9 mouse cellular contexts compared by ENCODE assay signal in genomic region chr5:21543409-21544201, GRCm38 (mm10). TPM values are rescaled to one million over a fixed set of nuclear protein-coding genes. Genes with fewer than 3 reads are reported as not detected.
DNase-seq lines count a peak whose midpoint lies in the region; ATAC-seq and TF ChIP-seq lines count a peak whose summit lies in the region.
"Had no signal": no experiment of that assay in that cellular context is flagged by ENCODE, and none has a peak within 500 bp of the region (broad histone marks: within the 10 kb centered on the region; RNA-seq: fewer than 3 reads in every experiment).

Gene Lrrc17, plus strand, starts transcription at chr5:21543559.

- no peak within 1 kb of the TSS for H3K9ac ChIP-seq in midbrain, postnatal 0 days (replicated peaks; ENCODE audit: low read length, poor library complexity, severe bottlenecking)
- H3K9ac ChIP-seq: liver, embryonic 15.5 days had no signal

- H3K4me2 ChIP-seq in midbrain, postnatal 0 days (ENCODE audit: low read depth, low read length, poor library complexity, severe bottlenecking): no peak within 1 kb of the TSS
- H3K4me2 ChIP-seq: liver, embryonic 15.5 days had no signal

- no peaks in the 10 kb centered on the region for H3K9me3 ChIP-seq in midbrain, postnatal 0 days (ENCODE audit: low read length)
- H3K9me3 ChIP-seq: liver, embryonic 15.5 days had no signal

- no peaks in the 10 kb centered on the region for H3K4me1 ChIP-seq in midbrain, postnatal 0 days (ENCODE audit: insufficient read depth, low read length)
- H3K4me1 ChIP-seq: liver, embryonic 15.5 days had no signal

- no peaks in the 10 kb centered on the region for H3K36me3 ChIP-seq in midbrain, postnatal 0 days (ENCODE audit: insufficient read depth, low read length)
- H3K36me3 ChIP-seq: liver, embryonic 15.5 days had no signal

- H3K27me3 ChIP-seq in midbrain, postnatal 0 days (ENCODE audit: insufficient read depth, low read length): no peaks in the 10 kb centered on the region
- H3K27me3 ChIP-seq: liver, embryonic 15.5 days had no signal

- H3K27ac ChIP-seq in midbrain, postnatal 0 days (ENCODE audit: low read depth, low read length): no peak within 1 kb of the TSS
- H3K27ac ChIP-seq: liver, embryonic 15.5 days had no signal

- no peak for ATAC-seq in midbrain, postnatal 0 days (ENCODE audit: low FRiP score)
- no peak for ATAC-seq in granulocyte monocyte progenitor cell, adult 5-6 weeks (replicated peaks; ENCODE audit: poor library complexity, severe bottlenecking)

- DNase-seq in retina, postnatal 1 day: peak; percentile 12
- DNase-seq in retina, embryonic 14.5 days (ENCODE audit: low spot score): no peak
- DNase-seq in forelimb bud, embryonic 11.5 days (ENCODE audit: low read depth, low spot score): peak; percentile 87
- peak; percentile 62 for DNase-seq in hindlimb bud, embryonic 11.5 days (ENCODE audit: extremely low spot score, low read depth, low spot score)
- peak; percentile 32 for DNase-seq in midbrain, postnatal 0 days (ENCODE audit: low spot score)
- no peak for DNase-seq in right cerebral cortex, postnatal 36 days (ENCODE audit: low spot score in 2 of 2)
- DNase-seq in cerebellum, adult 9-11 months: no peak

- H3K4me3 ChIP-seq in midbrain, postnatal 0 days (ENCODE audit: low read depth, low read length): 0 out of 2 replicates have a peak within 1 kb of the TSS, but pooled peaks have one; percentile 1
- H3K4me3 ChIP-seq: liver, embryonic 15.5 days had no signal

- TF ChIP-seq CTCF in midbrain, postnatal 0 days (IDR thresholded peaks at IDR 0.05): no peak

- 55% methylated on average over 17 of the region's 17 CpGs for WGBS in midbrain, postnatal 0 days

RNA-seq across cellular contexts. Expression of gene Lrrc17, which starts in this region (rescaled TPM):
- 3.7 and 4.5 TPM in 2 replicates for total RNA-seq in midbrain, postnatal 0 days (2014; rRNA removed)
- polyA plus RNA-seq in midbrain, postnatal 0 days (2015; fragmentation: Nextera tagmentation; extraction: Ambion mirVana): 3.3 and 3.9 TPM in 2 replicates
- total RNA-seq in granulocyte monocyte progenitor cell, adult 5-6 weeks (2014; fragmentation: Nextera tagmentation): not detected in 2 replicates
- total RNA-seq in granulocyte monocyte progenitor cell, adult 5-6 weeks (2017): not detected in 2 replicates

Comparison
In these comparisons a context has a peak if more than half of its experiments do, and no peak if none do; other contexts are left out.
1. DNase-seq: peak in retina, postnatal 1 day (single experiment), forelimb bud, embryonic 11.5 days (single experiment), hindlimb bud, embryonic 11.5 days (single experiment) and midbrain, postnatal 0 days (single experiment); none in retina, embryonic 14.5 days (single experiment), right cerebral cortex, postnatal 36 days (0 of 2) and cerebellum, adult 9-11 months (single experiment).